Mouse (Mus musculus): ENCODE results near the gene Defb45.
A peak's percentile ranks its signal among the peaks of the same experiment; 100 is the strongest.

Defb45 gene

GRCm38 (mm10) chr2:152604057-152604456, 4.9 kb upstream of the Defb45 start, which contains the start of gene Defb36:
TSS of gene Defb36 (plus strand) at chr2:152604327.
- peak; percentile 22 to 33 for DNase-seq

- DNase-seq = no peak
Measured at GRCm38 (mm10) chr2:152601275-152601960, 2.2 kb upstream of the Defb45 start.

GRCm38 (mm10) chr2:152600076-152600475, 877 bp upstream of the Defb45 start:
- DNase-seq = no peak

GRCm38 (mm10) chr2:152589021-152589420, 10.2 kb downstream of the Defb45 start:
- DNase-seq = no peak

DNA sequence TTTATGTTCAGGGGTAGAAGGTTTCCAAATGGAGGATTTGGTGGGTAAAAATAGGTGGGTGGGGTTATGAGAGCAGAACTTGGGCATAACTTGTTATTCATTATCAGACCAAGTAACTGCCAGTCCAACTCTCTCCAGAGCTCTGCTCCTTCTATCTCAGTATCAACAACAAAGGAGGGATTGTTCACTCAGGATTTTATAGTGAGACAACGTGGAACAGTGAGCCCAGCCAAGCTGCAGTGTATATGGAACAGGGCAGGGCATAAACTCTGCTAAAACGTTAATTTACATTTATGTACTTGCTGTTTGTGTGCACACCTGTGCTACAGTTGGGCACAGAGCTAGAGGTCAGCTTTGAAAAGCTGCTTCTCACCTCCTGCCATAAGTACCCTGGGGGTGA, 10.7 kb downstream of the Defb45 start:
- no peak for DNase-seq

- no peak for DNase-seq
Measured at GRCm38 (mm10) chr2:152586926-152587560, 12.2 kb downstream of the Defb45 start.

- no peak for DNase-seq
Measured at GRCm38 (mm10) chr2:152580612-152581011, 18.6 kb downstream of the Defb45 start.

DNA sequence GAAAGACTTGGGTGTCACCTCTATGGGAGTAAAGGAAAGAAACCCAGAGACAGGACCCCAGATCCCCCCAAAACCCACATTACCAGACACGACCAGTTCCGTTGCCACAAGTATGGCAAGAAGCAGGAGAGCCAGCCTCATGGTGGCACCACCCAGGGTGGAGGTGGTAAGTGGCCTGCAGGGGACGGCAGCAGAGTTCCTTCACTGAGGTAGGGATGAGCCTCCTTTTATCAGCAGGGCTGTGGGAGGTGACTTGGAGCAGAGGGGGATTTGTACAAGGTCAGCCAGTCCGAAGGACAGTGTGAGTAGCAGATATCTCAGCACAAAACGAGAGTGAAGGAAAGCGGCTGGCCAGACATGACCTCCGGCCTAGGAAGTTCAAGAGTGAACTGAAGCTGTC, 19.1 kb downstream of the Defb45 start, which contains the start of gene Defb19:
TSS of gene Defb19 (minus strand) at position 206 of the 400 bp plus-strand sequence.
- no peak for DNase-seq

GRCm38 (mm10) chr2:152573484-152573883, 25.7 kb downstream of the Defb45 start:
- no peak for DNase-seq

DNA sequence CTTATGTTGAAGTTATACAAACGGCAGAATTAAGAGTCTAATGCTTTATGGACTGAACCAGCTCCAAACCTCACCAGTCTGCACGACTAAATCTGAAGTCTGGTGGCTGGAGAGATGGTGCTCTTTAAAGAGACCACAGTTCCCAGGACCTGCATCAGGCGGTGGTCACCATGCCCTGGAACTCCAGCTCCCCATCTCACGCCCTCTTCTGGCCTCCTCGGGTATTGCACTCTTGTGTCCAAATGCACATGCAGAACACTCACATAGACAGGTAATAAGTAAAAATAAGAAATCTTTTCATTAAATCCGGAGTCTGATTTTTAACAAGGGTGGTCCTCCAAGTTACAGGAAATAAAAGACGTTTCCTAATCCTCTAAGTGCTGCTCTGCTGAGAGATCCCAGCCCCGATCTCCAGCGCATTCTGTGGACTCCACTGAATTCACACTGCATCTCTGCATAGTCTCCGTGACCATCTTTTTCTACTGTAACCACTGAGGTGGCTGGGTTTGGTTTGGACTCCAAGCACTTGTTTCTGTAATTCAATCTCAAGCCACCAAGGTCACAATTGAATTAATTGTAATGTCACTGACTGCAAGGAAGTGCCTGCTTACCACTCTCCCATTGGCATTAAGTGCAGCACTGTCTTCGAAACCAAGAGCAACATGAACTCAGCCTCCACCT, 26.9 kb downstream of the Defb45 start, which contains the start of gene Defb21:
TSS of gene Defb21 (plus strand) at position 631 of the 681 bp plus-strand sequence.
- DNase-seq = peak; percentile 12 to 19

- DNase-seq = no peak
Measured at GRCm38 (mm10) chr2:152570313-152570712, 28.9 kb downstream of the Defb45 start.

DNA sequence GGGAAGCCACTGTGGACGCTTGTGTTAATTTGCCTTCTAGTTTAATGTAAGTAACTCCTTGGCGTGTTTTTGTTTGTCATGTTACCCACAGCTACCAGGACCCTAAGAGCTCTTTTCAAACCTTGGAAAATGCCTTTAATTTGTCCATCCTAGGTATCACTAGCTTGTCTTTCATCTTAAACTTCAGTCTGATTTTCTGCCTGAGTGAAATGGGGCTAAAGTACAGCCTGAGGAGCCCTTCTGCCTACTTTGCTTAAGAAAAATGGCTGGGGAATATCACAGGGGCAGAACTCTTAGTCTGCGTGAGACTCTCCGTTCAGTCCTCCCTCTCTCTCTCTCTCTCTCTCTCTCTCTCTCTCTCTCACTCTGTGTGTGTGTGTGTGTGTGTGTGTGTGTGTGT, 29.3 kb downstream of the Defb45 start:
- DNase-seq = no peak

- DNase-seq = no peak
Measured at GRCm38 (mm10) chr2:152569038-152569437, 30.2 kb downstream of the Defb45 start, which contains the start of gene Gm17416. TSS of gene Gm17416 (plus strand) at chr2:152569338.

GRCm38 (mm10) chr2:152556655-152557054, 42.5 kb downstream of the Defb45 start:
- DNase-seq = no peak

DNA sequence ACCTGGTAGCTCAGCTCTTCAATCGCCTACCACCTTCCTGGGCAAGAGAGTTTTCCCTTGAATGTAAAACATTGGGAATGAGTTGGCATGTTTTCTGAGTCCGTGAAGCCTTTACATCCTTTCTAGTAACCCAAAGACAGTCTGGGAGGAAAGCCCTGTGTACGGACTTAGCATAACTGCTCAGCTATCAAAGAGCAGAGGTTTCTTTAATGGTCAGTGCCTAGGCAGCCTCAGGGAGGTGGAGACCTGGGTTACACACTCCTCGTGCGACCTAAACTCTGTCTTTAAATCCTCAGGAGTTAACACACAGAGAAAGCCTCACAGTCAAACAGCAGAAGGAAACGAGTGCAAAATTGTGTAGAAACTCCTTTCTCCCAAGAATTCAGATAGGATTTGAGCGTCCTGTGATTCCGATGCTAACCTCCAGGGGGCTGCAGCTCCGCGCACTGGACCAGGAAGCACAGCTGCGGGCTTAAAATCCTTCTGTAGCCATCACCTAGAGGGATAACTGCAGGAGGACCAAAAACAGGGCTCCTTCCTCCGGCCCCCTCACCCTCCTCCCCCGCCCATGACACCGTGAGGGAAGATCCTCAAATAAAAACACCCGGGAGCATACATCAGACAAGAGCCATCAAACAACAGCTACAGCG, 45.3 kb downstream of the Defb45 start:
- peak; percentile 14 to 19 for DNase-seq

DNA sequence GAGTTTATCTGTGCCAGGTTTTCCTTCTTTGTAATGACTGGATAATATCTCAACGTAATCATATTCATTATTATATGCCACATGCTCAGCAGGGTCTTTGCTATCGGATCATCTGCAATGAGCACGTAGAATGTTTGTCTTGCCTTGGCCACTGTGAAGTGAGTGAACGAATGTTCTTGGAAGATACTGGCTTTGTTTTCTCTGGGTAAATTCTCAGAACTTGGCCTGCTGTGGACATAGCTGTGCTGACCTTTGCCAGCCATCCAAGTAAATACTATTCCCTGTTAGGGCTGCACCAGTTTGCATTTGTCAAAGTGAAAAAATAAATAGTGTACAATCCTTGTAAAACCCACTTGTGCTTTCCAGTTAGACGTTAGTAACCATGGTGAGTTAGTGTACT, 51.1 kb downstream of the Defb45 start:
- no peak for DNase-seq

DNA sequence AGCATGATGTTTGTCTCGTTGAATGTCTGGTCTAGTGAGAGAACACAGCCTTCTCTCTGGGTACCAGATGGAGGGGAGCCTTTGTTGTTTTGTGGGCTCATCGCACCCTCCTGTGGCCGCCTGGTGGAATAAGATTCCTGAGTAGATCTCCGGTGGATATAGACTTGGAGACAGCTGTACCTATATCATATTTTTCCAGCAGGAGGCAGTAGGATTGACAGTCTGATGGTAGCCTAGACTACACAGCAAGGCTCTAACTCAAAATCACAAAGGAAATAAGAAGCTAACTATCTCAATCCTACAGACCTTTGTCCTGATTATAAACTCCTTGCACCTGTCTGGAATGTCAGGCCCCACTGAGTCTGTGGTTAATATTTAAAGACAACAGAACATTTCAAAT, 54.5 kb downstream of the Defb45 start:
- no peak for DNase-seq

- no peak for DNase-seq
Measured at GRCm38 (mm10) chr2:152543478-152543877, 55.7 kb downstream of the Defb45 start.

All from B cell, adult 2 months (primary cell).